Mouse (Mus musculus): ENCODE data around the gene Kdm2a. TPM values are rescaled to one million over a fixed set of nuclear protein-coding genes. Genes with fewer than 3 reads are reported as not detected.

The Kdm2a gene
- polyA plus RNA-seq, 2 experiments: 54.4 to 99.7 TPM

- H3K27ac ChIP-seq (replicated peaks; ENCODE audit: low read depth, low read length): no peak overlapping the region
- WGBS: 24% methylated on average over 2 of the region's 2 CpGs
- H3K9ac ChIP-seq (ENCODE audit: low read depth, low read length, severe bottlenecking): no peak overlapping the region
- no peaks in the 10 kb centered on the region for H3K27me3 ChIP-seq (ENCODE audit: control insufficient read depth, insufficient read depth, low read length)
- DNase-seq (ENCODE audit: low spot score) (peak; percentile 54), ATAC-seq (ENCODE audit: low FRiP score, low read depth) (no peak)
- no peak overlapping the region for H3K4me3 ChIP-seq (replicated peaks; ENCODE audit: low read length)
- no peaks in the 10 kb centered on the region for H3K9me3 ChIP-seq (ENCODE audit: control insufficient read depth, low read length)
- no peak for TF ChIP-seq POLR2A (IDR thresholded peaks at IDR 0.05; ENCODE audit: borderline replicate concordance, extremely low read depth, insufficient read depth, insufficient read length)
- peaks cover 9% of the 10 kb centered on the region for H3K4me1 ChIP-seq (ENCODE audit: control insufficient read depth, insufficient read depth, low read length)
- H3K4me2 ChIP-seq (replicated peaks; ENCODE audit: low read depth, low read length, severe bottlenecking): no peak overlapping the region
- peaks cover 54% of the 10 kb centered on the region for H3K36me3 ChIP-seq (ENCODE audit: control insufficient read depth, insufficient read depth, low read length)
These were observed 59.9 kb downstream of the Kdm2a start for GRCm38 (mm10) chr19:4338162-4338561.

DNA sequence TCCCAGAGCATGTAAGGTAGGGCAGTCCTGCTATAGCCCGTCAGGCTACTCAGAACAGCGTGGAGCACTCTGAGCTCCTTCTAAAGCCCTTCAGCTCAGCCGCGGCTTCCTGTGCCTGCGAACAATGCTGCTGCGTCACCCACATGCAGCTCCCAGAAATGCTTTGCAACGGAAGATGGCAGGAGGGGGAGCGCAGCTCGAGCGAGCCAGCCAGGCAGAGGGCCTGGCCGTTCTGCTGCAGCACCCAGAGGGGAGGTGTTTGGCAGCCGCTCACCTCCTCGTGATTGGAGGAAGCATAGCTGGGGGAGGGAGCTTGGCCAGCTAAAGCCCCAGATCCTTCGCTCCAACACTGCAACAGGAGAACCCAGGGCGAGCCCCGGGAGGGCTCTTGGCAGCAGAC is 64.3 kb downstream of the Kdm2a start:
- Histone ChIP-seq H3K4me3 (replicated peaks; ENCODE audit: low read length) (peak overlapping the region; percentile 58), H3K4me1 (ENCODE audit: control insufficient read depth, insufficient read depth, low read length) (peaks cover 21% of the 10 kb centered on the region), H3K9ac (ENCODE audit: low read depth, low read length, severe bottlenecking) (peak overlapping the region; percentile 66), H3K4me2 (replicated peaks; ENCODE audit: low read depth, low read length, severe bottlenecking) (peak overlapping the region; percentile 59), H3K36me3 (ENCODE audit: control insufficient read depth, insufficient read depth, low read length) (peaks cover 38% of the 10 kb centered on the region), H3K27me3 (ENCODE audit: control insufficient read depth, insufficient read depth, low read length) (no peaks in the 10 kb centered on the region), H3K9me3 (ENCODE audit: control insufficient read depth, low read length) (no peaks in the 10 kb centered on the region), H3K27ac (replicated peaks; ENCODE audit: low read depth, low read length) (peak overlapping the region; percentile 92)
- ATAC-seq (ENCODE audit: low FRiP score, low read depth) (peak; percentile 98), DNase-seq (ENCODE audit: low spot score) (peak; percentile 98)
- under 1% methylated on average over 16 of the region's 16 CpGs for WGBS
- TF ChIP-seq POLR2A (IDR thresholded peaks at IDR 0.05; ENCODE audit: borderline replicate concordance, extremely low read depth, insufficient read depth, insufficient read length): peak; percentile 91; the same call in 1 of the 2 replicates

DNA sequence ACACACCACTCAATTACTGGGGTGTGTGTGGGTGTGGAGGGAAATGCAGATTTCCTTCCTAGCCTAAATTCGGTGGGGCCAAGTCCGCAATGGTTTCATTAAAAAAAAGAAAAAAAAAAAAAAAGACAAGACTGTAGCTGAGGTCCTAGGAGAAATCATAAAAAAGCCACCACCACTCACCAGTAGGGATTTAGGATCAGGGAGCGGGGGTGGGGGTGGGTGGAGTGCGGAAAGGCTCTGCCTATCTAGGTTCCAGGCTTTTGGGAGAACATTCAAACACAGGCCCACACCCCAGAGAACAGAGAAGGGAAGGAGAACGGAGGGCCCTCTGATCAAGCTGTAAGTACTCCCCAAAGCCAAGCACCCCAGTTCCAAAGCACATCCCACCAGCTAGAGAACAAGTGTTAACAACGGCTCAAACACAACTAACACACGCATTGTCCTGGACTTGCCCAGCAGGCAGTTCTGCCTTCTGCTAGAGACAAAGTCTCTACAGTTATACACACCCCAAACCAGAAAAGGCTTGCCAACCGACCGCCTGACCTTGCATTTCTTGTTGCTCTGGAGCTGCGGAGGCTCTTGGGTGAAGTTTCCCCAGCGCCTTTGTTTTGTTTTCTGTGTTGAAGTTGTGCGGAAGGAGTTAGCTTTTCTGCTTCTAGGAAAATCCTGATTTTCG is 64.8 kb downstream of the Kdm2a start:
- H3K27ac ChIP-seq (replicated peaks; ENCODE audit: low read depth, low read length): peak overlapping the region; percentile 92
- no peaks in the 10 kb centered on the region for H3K27me3 ChIP-seq (ENCODE audit: control insufficient read depth, insufficient read depth, low read length)
- 1% methylated on average over 13 of the region's 13 CpGs for WGBS
- peaks cover 42% of the 10 kb centered on the region for H3K36me3 ChIP-seq (ENCODE audit: control insufficient read depth, insufficient read depth, low read length)
- DNase-seq (ENCODE audit: low spot score): peak; percentile 29
- ATAC-seq (ENCODE audit: low FRiP score, low read depth): peak; percentile 8; the same call in 1 of the 2 replicates
- TF ChIP-seq POLR2A (IDR thresholded peaks at IDR 0.05; ENCODE audit: borderline replicate concordance, extremely low read depth, insufficient read depth, insufficient read length): no peak
- peaks cover 21% of the 10 kb centered on the region for H3K4me1 ChIP-seq (ENCODE audit: control insufficient read depth, insufficient read depth, low read length)
- H3K9me3 ChIP-seq (ENCODE audit: control insufficient read depth, low read length): no peaks in the 10 kb centered on the region
- H3K9ac ChIP-seq (ENCODE audit: low read depth, low read length, severe bottlenecking): peak overlapping the region; percentile 66
- peak overlapping the region; percentile 59 for H3K4me2 ChIP-seq (replicated peaks; ENCODE audit: low read depth, low read length, severe bottlenecking)
- H3K4me3 ChIP-seq (replicated peaks; ENCODE audit: low read length): peak overlapping the region; percentile 58

- 0% methylated on average over 4 of the region's 4 CpGs for WGBS
- DNase-seq (ENCODE audit: low spot score) (peak; percentile 54), ATAC-seq (ENCODE audit: low FRiP score, low read depth) (no peak)
- Histone ChIP-seq H3K36me3 (ENCODE audit: control insufficient read depth, insufficient read depth, low read length) (peaks cover 45% of the 10 kb centered on the region), H3K27me3 (ENCODE audit: control insufficient read depth, insufficient read depth, low read length) (no peaks in the 10 kb centered on the region), H3K4me2 (replicated peaks; ENCODE audit: low read depth, low read length, severe bottlenecking) (peak overlapping the region; percentile 59), H3K4me3 (replicated peaks; ENCODE audit: low read length) (peak overlapping the region; percentile 58), H3K27ac (replicated peaks; ENCODE audit: low read depth, low read length) (peak overlapping the region; percentile 92), H3K9me3 (ENCODE audit: control insufficient read depth, low read length) (no peaks in the 10 kb centered on the region), H3K4me1 (ENCODE audit: control insufficient read depth, insufficient read depth, low read length) (peaks cover 21% of the 10 kb centered on the region), H3K9ac (ENCODE audit: low read depth, low read length, severe bottlenecking) (peak overlapping the region; percentile 66)
- no peak for TF ChIP-seq POLR2A (IDR thresholded peaks at IDR 0.05; ENCODE audit: borderline replicate concordance, extremely low read depth, insufficient read depth, insufficient read length)
These were observed 65.4 kb downstream of the Kdm2a start for GRCm38 (mm10) chr19:4332653-4333052.

DNA sequence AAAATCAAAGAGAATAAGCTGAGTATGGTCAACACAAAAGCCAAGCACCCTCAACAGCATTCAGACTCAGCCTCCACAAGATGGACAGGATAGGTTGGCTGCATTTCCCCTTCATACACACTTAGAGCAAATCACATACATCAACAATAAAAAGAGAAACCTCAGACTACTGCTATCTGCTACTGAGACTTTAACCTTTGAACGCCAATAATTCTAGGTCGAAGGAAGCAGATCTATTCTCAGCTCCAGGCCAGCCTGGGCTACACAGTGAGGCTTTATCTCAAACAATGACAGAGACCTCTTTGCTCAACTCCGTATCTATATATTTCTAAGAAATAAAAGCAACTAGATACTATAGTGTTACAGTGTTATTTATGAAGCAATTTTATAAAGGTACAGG is 66.8 kb downstream of the Kdm2a start:
- H3K36me3 ChIP-seq (ENCODE audit: control insufficient read depth, insufficient read depth, low read length): peaks cover 50% of the 10 kb centered on the region
- H3K9ac ChIP-seq (ENCODE audit: low read depth, low read length, severe bottlenecking): no peak overlapping the region
- 89% methylated on average over 3 of the region's 3 CpGs for WGBS
- H3K9me3 ChIP-seq (ENCODE audit: control insufficient read depth, low read length): no peaks in the 10 kb centered on the region
- DNase-seq (ENCODE audit: low spot score): no peak
- no peak for TF ChIP-seq POLR2A (IDR thresholded peaks at IDR 0.05; ENCODE audit: borderline replicate concordance, extremely low read depth, insufficient read depth, insufficient read length)
- H3K27me3 ChIP-seq (ENCODE audit: control insufficient read depth, insufficient read depth, low read length): no peaks in the 10 kb centered on the region
- ATAC-seq (ENCODE audit: low FRiP score, low read depth): no peak
- no peak overlapping the region for H3K4me3 ChIP-seq (replicated peaks; ENCODE audit: low read length)
- peaks cover 21% of the 10 kb centered on the region for H3K4me1 ChIP-seq (ENCODE audit: control insufficient read depth, insufficient read depth, low read length)
- no peak overlapping the region for H3K27ac ChIP-seq (replicated peaks; ENCODE audit: low read depth, low read length)
- H3K4me2 ChIP-seq (replicated peaks; ENCODE audit: low read depth, low read length, severe bottlenecking): no peak overlapping the region
